Mouse (Mus musculus): Measurements from ENCODE around the gene Fbxo30. TPM values are rescaled to one million over a fixed set of nuclear protein-coding genes. Genes with fewer than 3 reads are reported as not detected.

The Fbxo30 gene
- polyA plus RNA-seq (2012; rRNA removed), result 10.0 and 10.8 TPM in 2 replicates

GRCm38 (mm10) chr10:11280578-11281463 is at the start of gene Fbxo30:
Gene Fbxo30, plus strand, starts transcription at chr10:11281330.

GRCm38 (mm10) chr10:11343205-11344141 is 62.3 kb downstream of the Fbxo30 start, which contains the start of gene Epm2a:
Gene Epm2a, plus strand, starts transcription at chr10:11343404.

Other genes with a start within 250 kb of the Fbxo30 start
- gene Grm1, start 199.0 kb upstream of the Fbxo30 start, polyA plus RNA-seq (2012; rRNA removed), result 0.01 TPM in 1 of 2 replicates, not detected in the other
- 2.2 and 2.5 TPM in 2 replicates for gene Shprh, start 131.9 kb upstream of the Fbxo30 start, polyA plus RNA-seq (2012; rRNA removed)
- gene Epm2a, start 62.1 kb downstream of the Fbxo30 start, polyA plus RNA-seq (2012; rRNA removed), result 0.37 and 0.47 TPM in 2 replicates

All from liver, embryonic 18 days (tissue).